Mouse (Mus musculus): ENCODE results near the gene Itga7. TPM values are rescaled to one million over a fixed set of nuclear protein-coding genes. Genes with fewer than 3 reads are reported as not detected.

The Itga7 gene
- polyA plus RNA-seq, 1 experiment from 2014 or later, result 0.70 TPM

- Histone ChIP-seq H3K4me1 (ENCODE audit: insufficient read depth) (peaks cover 20% of the 10 kb centered on the region), H3K9ac (replicated peaks) (no peak overlapping the region), H3K36me3 (replicated peaks; ENCODE audit: insufficient read depth, low read length) (no peaks in the 10 kb centered on the region), H3K27me3 (ENCODE audit: insufficient read depth, low read length) (peaks cover 57% of the 10 kb centered on the region), H3K9me3 (ENCODE audit: low read length) (no peaks in the 10 kb centered on the region), H3K27ac (ENCODE audit: low read depth) (no peak overlapping the region), H3K4me2 (ENCODE audit: low read depth, low read length) (peak overlapping the region; percentile 71), H3K4me3 (ENCODE audit: low read depth, low read length) (peak overlapping the region; percentile 44)
- DNase-seq, result no peak
- ATAC-seq, result no peak
- 6% methylated on average over 9 of the region's 9 CpGs for WGBS (ENCODE audit: insufficient replicate concordance)
- TF ChIP-seq CTCF (IDR thresholded peaks at IDR 0.05; ENCODE audit: low read depth) (no peak), EP300 (IDR thresholded peaks at IDR 0.05; ENCODE audit: low read depth) (no peak)
Observed at GRCm38 (mm10) chr10:128892246-128892645, 41.4 kb upstream of the Itga7 start.

- ATAC-seq (peak; percentile 66), DNase-seq (peak; percentile 68)
- no peaks in the 10 kb centered on the region for H3K36me3 ChIP-seq (replicated peaks; ENCODE audit: insufficient read depth, low read length)
- H3K27ac ChIP-seq (ENCODE audit: low read depth), result no peak overlapping the region
- no peak overlapping the region for H3K4me3 ChIP-seq (ENCODE audit: low read depth, low read length)
- H3K4me1 ChIP-seq (ENCODE audit: insufficient read depth), result peaks cover 14% of the 10 kb centered on the region
- no peaks in the 10 kb centered on the region for H3K9me3 ChIP-seq (ENCODE audit: low read length)
- TF ChIP-seq CTCF (IDR thresholded peaks at IDR 0.05; ENCODE audit: low read depth) (peak; percentile 85), EP300 (IDR thresholded peaks at IDR 0.05; ENCODE audit: low read depth) (no peak)
- peak overlapping the region; percentile 39 for H3K4me2 ChIP-seq (ENCODE audit: low read depth, low read length)
- WGBS (ENCODE audit: insufficient replicate concordance), result 0% methylated on average over 9 of the region's 9 CpGs
- peaks cover 53% of the 10 kb centered on the region for H3K27me3 ChIP-seq (ENCODE audit: insufficient read depth, low read length)
- no peak overlapping the region for H3K9ac ChIP-seq (replicated peaks)
Observed at GRCm38 (mm10) chr10:128895437-128895836, 38.2 kb upstream of the Itga7 start.

- Histone ChIP-seq H3K27ac (ENCODE audit: low read depth) (no peak overlapping the region), H3K9ac (replicated peaks) (no peak overlapping the region; the same call in 1 of the 2 replicates), H3K4me1 (ENCODE audit: insufficient read depth) (peaks cover 8% of the 10 kb centered on the region), H3K9me3 (ENCODE audit: low read length) (no peaks in the 10 kb centered on the region), H3K27me3 (ENCODE audit: insufficient read depth, low read length) (peaks cover 47% of the 10 kb centered on the region), H3K4me3 (ENCODE audit: low read depth, low read length) (no peak overlapping the region), H3K36me3 (replicated peaks; ENCODE audit: insufficient read depth, low read length) (no peaks in the 10 kb centered on the region), H3K4me2 (ENCODE audit: low read depth, low read length) (peak overlapping the region; percentile 39)
- no peak for TF ChIP-seq CTCF (IDR thresholded peaks at IDR 0.05; ENCODE audit: low read depth)
- TF ChIP-seq EP300 (IDR thresholded peaks at IDR 0.05; ENCODE audit: low read depth), result no peak
- whole genome bisulfite sequencing (ENCODE audit: insufficient replicate concordance), result 5% methylated on average over 17 of the region's 17 CpGs
- DNase-seq, result no peak
- peak; percentile 18; the same call in 1 of the 2 replicates for ATAC-seq
Observed at GRCm38 (mm10) chr10:128895952-128896693, 37.5 kb upstream of the Itga7 start.

GRCm38 (mm10) chr10:128896807-128897206, 36.8 kb upstream of the Itga7 start:
- Histone ChIP-seq H3K36me3 (replicated peaks; ENCODE audit: insufficient read depth, low read length) (no peaks in the 10 kb centered on the region), H3K27ac (ENCODE audit: low read depth) (no peak overlapping the region), H3K4me2 (ENCODE audit: low read depth, low read length) (no peak overlapping the region), H3K9ac (replicated peaks) (no peak overlapping the region), H3K9me3 (ENCODE audit: low read length) (no peaks in the 10 kb centered on the region), H3K4me1 (ENCODE audit: insufficient read depth) (peaks cover 8% of the 10 kb centered on the region; the same call in 1 of the 2 replicates), H3K4me3 (ENCODE audit: low read depth, low read length) (no peak overlapping the region), H3K27me3 (ENCODE audit: insufficient read depth, low read length) (peaks cover 46% of the 10 kb centered on the region)
- DNase-seq, result no peak
- 14% methylated on average over 1 of the region's 1 CpGs for WGBS (ENCODE audit: insufficient replicate concordance)
- ATAC-seq, result no peak
- TF ChIP-seq EP300 (IDR thresholded peaks at IDR 0.05; ENCODE audit: low read depth) (no peak), CTCF (IDR thresholded peaks at IDR 0.05; ENCODE audit: low read depth) (no peak)

- ATAC-seq (no peak), DNase-seq (no peak)
- no peak overlapping the region for H3K4me2 ChIP-seq (ENCODE audit: low read depth, low read length)
- no peak for TF ChIP-seq CTCF (IDR thresholded peaks at IDR 0.05; ENCODE audit: low read depth)
- TF ChIP-seq EP300 (IDR thresholded peaks at IDR 0.05; ENCODE audit: low read depth), result no peak
- no peak overlapping the region for H3K27ac ChIP-seq (ENCODE audit: low read depth)
- peaks cover 6% of the 10 kb centered on the region; the same call in 1 of the 2 replicates for H3K4me1 ChIP-seq (ENCODE audit: insufficient read depth)
- H3K9me3 ChIP-seq (ENCODE audit: low read length), result no peaks in the 10 kb centered on the region
- H3K9ac ChIP-seq (replicated peaks), result no peak overlapping the region
- H3K4me3 ChIP-seq (ENCODE audit: low read depth, low read length), result no peak overlapping the region
- H3K27me3 ChIP-seq (ENCODE audit: insufficient read depth, low read length), result peaks cover 39% of the 10 kb centered on the region
- H3K36me3 ChIP-seq (replicated peaks; ENCODE audit: insufficient read depth, low read length), result no peaks in the 10 kb centered on the region
- 9% methylated on average over 1 of the region's 1 CpGs for WGBS (ENCODE audit: insufficient replicate concordance)
Observed at GRCm38 (mm10) chr10:128897501-128897900, 36.1 kb upstream of the Itga7 start.

- no peak for ATAC-seq
- no peaks in the 10 kb centered on the region for H3K9me3 ChIP-seq (ENCODE audit: low read length)
- DNase-seq, result no peak
- H3K27ac ChIP-seq (ENCODE audit: low read depth), result 0 out of 2 replicates have a peak overlapping the region, but pooled peaks have one; percentile 13
- H3K4me2 ChIP-seq (ENCODE audit: low read depth, low read length), result no peak overlapping the region; the same call in 1 of the 2 replicates
- H3K36me3 ChIP-seq (replicated peaks; ENCODE audit: insufficient read depth, low read length), result no peaks in the 10 kb centered on the region
- no peak overlapping the region for H3K9ac ChIP-seq (replicated peaks)
- no peak overlapping the region for H3K4me3 ChIP-seq (ENCODE audit: low read depth, low read length)
- H3K4me1 ChIP-seq (ENCODE audit: insufficient read depth), result peaks cover 6% of the 10 kb centered on the region; the same call in 1 of the 2 replicates
- WGBS (ENCODE audit: insufficient replicate concordance), result 56% methylated on average over 6 of the region's 6 CpGs
- H3K27me3 ChIP-seq (ENCODE audit: insufficient read depth, low read length), result peaks cover 21% of the 10 kb centered on the region
- TF ChIP-seq EP300 (IDR thresholded peaks at IDR 0.05; ENCODE audit: low read depth) (no peak), CTCF (IDR thresholded peaks at IDR 0.05; ENCODE audit: low read depth) (no peak)
Observed at GRCm38 (mm10) chr10:128899759-128900490, 33.7 kb upstream of the Itga7 start.
